Mouse (Mus musculus) liver, adult 2 months (tissue): ENCODE measurements around the gene Sufu.

ENCODE experiments used
- CTCF ChIP-seq: fragments of 200-500 bp; IDR thresholded peaks from 2 replicates; pipeline ENCODE4 v1.5.1; 2011; ENCODE audit warnings: low read depth, low read length, control low read depth
- POLR2A ChIP-seq: fragments of 200-500 bp; IDR thresholded peaks from 2 replicates; pipeline ENCODE4 v1.6.1; 2011; ENCODE audit warnings: low read length, control low read depth; ENCODE audit not compliant: insufficient read depth; ENCODE audit errors: extremely low read depth

GRCm38 (mm10) chr19:46362104-46362503 lies 34.6 kb upstream of the Sufu start:
- no peak for TF ChIP-seq CTCF
- TF ChIP-seq POLR2A, result no peak
